ENCODE assay signal across 8 mouse cellular contexts in genomic region chr5:35104960-35105921, GRCm38 (mm10). TPM values are rescaled to one million over a fixed set of nuclear protein-coding genes. Genes with fewer than 3 reads are reported as not detected.
DNase-seq lines count a peak whose midpoint lies in the region; ATAC-seq lines count a peak whose summit lies in the region.

Lrpap1 (minus strand) TSS chr5:35105766.

- DNase-seq in adipocyte (ENCODE audit: low spot score), result peak; percentile 96
- DNase-seq in embryo, embryonic 10 days (ENCODE audit: low spot score), result peak; percentile 93
- peak; percentile 90 for DNase-seq in gastrocnemius, postnatal 10 days
- DNase-seq in induced T-regulatory cell, adult 2 months (ENCODE audit: low read depth), result peak; percentile 95
- peak; percentile 59 to 86 for DNase-seq in left cerebral cortex, adult 9 months (ENCODE audit: low spot score in 2 of 2)
- peak; percentile 86 for DNase-seq in right cerebral cortex, postnatal 14 days
- peak; percentile 78 to 84 for DNase-seq in urinary bladder, postnatal 36 days (ENCODE audit: low spot score in 2 of 2)

- ATAC-seq in megakaryocyte progenitor cell, adult 5-6 weeks (replicated peaks; ENCODE audit: poor library complexity), result peak; percentile 84

RNA-seq across cellular contexts. Expression of gene Lrpap1, which starts in this region (rescaled TPM):
- total RNA-seq in gastrocnemius, postnatal 10 days (2021), result 10 to 100 TPM; 37.2 to 42.7 TPM
- total RNA-seq in megakaryocyte progenitor cell, adult 5-6 weeks (2015), result 32.4 and 41.8 TPM in 2 replicates
- total RNA-seq in megakaryocyte progenitor cell, adult 5-6 weeks (2017), result 66.7 and 69.5 TPM in 2 replicates

Comparison
In these comparisons a context has a peak if more than half of its experiments do, and no peak if none do; other contexts are left out.
1. Peak in every context shown above with its lines: DNase-seq and ATAC-seq.